9 mouse cellular contexts compared by ENCODE assay signal in the genomic region with DNA sequence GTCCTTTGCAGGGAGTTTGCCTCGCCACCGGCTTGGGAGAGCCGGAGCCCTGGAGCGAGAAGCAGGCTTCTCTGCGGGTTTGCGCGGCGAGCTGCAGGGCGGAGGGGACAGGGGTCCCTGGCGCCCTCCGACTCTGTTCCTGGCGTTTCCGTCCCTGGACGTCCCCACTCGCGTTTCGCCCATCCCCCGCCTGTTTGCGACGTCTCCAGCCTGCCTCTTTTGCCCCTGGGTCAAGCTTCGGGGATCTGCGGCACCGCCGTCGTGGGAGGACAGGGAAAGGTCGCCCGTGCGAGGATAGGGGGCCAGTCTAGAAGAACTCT. TPM values are rescaled to one million over a fixed set of nuclear protein-coding genes. Genes with fewer than 3 reads are reported as not detected.
DNase-seq lines count a peak whose midpoint lies in the region; ATAC-seq lines count a peak whose summit lies in the region.
"Had no signal": no experiment of that assay in that cellular context is flagged by ENCODE, and none has a peak within 500 bp of the region (broad histone marks: within the 10 kb centered on the region; RNA-seq: fewer than 3 reads in every experiment).

No protein-coding gene starts in this region.

- H3K9me3 ChIP-seq in lung, embryonic 16.5 days (ENCODE audit: control insufficient read depth, low read length): no peaks in the 10 kb centered on the region
- 0 out of 2 replicates have a peak, but pooled peaks cover 3% of the 10 kb centered on the region for H3K9me3 ChIP-seq in limb, embryonic 13.5 days
- no peaks in the 10 kb centered on the region for H3K9me3 ChIP-seq in stomach, embryonic 14.5 days (ENCODE audit: control insufficient read depth, low read depth, low read length)

- peak overlapping the region; percentile 53 for H3K9ac ChIP-seq in lung, embryonic 16.5 days (ENCODE audit: low read length)
- H3K9ac ChIP-seq in limb, embryonic 13.5 days: peak overlapping the region; percentile 67
- H3K9ac ChIP-seq in stomach, embryonic 14.5 days (replicated peaks; ENCODE audit: low read depth, low read length): peak overlapping the region; percentile 41

- H3K4me1 ChIP-seq in lung, embryonic 16.5 days (replicated peaks; ENCODE audit: control insufficient read depth, insufficient read depth, low read length): peaks cover 26% of the 10 kb centered on the region
- H3K4me1 ChIP-seq in limb, embryonic 13.5 days: peaks cover 25% of the 10 kb centered on the region
- peaks cover 19% of the 10 kb centered on the region for H3K4me1 ChIP-seq in stomach, embryonic 14.5 days (ENCODE audit: control insufficient read depth, insufficient read depth, low read length)

- no peaks in the 10 kb centered on the region for H3K36me3 ChIP-seq in lung, embryonic 16.5 days (ENCODE audit: control insufficient read depth, insufficient read depth, low read length)
- no peaks in the 10 kb centered on the region for H3K36me3 ChIP-seq in limb, embryonic 13.5 days
- no peaks in the 10 kb centered on the region for H3K36me3 ChIP-seq in stomach, embryonic 14.5 days (ENCODE audit: control insufficient read depth, insufficient read depth, low read length)

- peak overlapping the region; percentile 55 for H3K4me3 ChIP-seq in lung, embryonic 16.5 days (ENCODE audit: low read length)
- peak overlapping the region; percentile 55 for H3K4me3 ChIP-seq in limb, embryonic 13.5 days
- H3K4me3 ChIP-seq in stomach, embryonic 14.5 days (ENCODE audit: low read depth, low read length): peak overlapping the region; percentile 52

- no peak for ATAC-seq in lung, embryonic 16.5 days (ENCODE audit: low read depth)
- no peak for ATAC-seq in limb, embryonic 13.5 days (ENCODE audit: low FRiP score, low read depth)
- no peak for ATAC-seq in stomach, embryonic 14.5 days (ENCODE audit: insufficient number of reproducible peaks, insufficient read depth, low FRiP score, low read depth)
- no peak for ATAC-seq in megakaryocyte progenitor cell, adult 5-6 weeks (replicated peaks; ENCODE audit: poor library complexity)

- peak; percentile 61 for DNase-seq in cerebellum, adult 11-12 months
- DNase-seq in cerebellum, adult 11 months: no peak
- DNase-seq in lung, postnatal 25 days (ENCODE audit: low spot score): no peak
- DNase-seq in spleen, adult 18-20 months: no peak
- DNase-seq: layer of hippocampus, postnatal 36 days had no signal

- under 1% methylated on average over 26 of the region's 28 CpGs for WGBS in lung, embryonic 16.5 days
- WGBS in limb, embryonic 13.5 days: 1% methylated on average over 27 of the region's 28 CpGs
- WGBS in stomach, embryonic 14.5 days: under 1% methylated on average over 28 of the region's 28 CpGs

- peaks cover 51% of the 10 kb centered on the region for H3K27me3 ChIP-seq in lung, embryonic 16.5 days (ENCODE audit: control insufficient read depth, insufficient read depth, low read depth, low read length)
- peaks cover 90% of the 10 kb centered on the region for H3K27me3 ChIP-seq in limb, embryonic 13.5 days
- peaks cover 24% of the 10 kb centered on the region for H3K27me3 ChIP-seq in stomach, embryonic 14.5 days (ENCODE audit: control insufficient read depth, insufficient read depth, low read length)

- H3K4me2 ChIP-seq in lung, embryonic 16.5 days (ENCODE audit: low read depth, low read length): peak overlapping the region; percentile 83
- peak overlapping the region; percentile 91 for H3K4me2 ChIP-seq in limb, embryonic 13.5 days (replicated peaks)
- H3K4me2 ChIP-seq in stomach, embryonic 14.5 days (replicated peaks; ENCODE audit: low read depth, low read length): peak overlapping the region; percentile 85

- H3K27ac ChIP-seq in lung, embryonic 16.5 days (ENCODE audit: low read length): no peak overlapping the region
- H3K27ac ChIP-seq in limb, embryonic 13.5 days: no peak overlapping the region
- H3K27ac ChIP-seq in stomach, embryonic 14.5 days (ENCODE audit: low read length): no peak overlapping the region

RNA-seq across cellular contexts. Expression of a gene that starts 0.4 kb away (rescaled TPM):
- 0.15 and 0.58 TPM in 2 replicates for polyA plus RNA-seq in lung, embryonic 16.5 days (2015; fragmentation: Nextera tagmentation; extraction: Ambion mirVana)
- 0.32 and 1.1 TPM in 2 replicates for polyA plus RNA-seq in limb, embryonic 13.5 days (2015; fragmentation: Nextera tagmentation; extraction: Ambion mirVana)
- polyA plus RNA-seq in stomach, embryonic 14.5 days (2014; fragmentation: Nextera tagmentation; extraction: Ambion mirVana): 3.4 and 3.8 TPM in 2 replicates
- total RNA-seq in megakaryocyte progenitor cell, adult 5-6 weeks (2015): 0.05 and 0.10 TPM in 2 replicates
- not detected in 2 replicates for total RNA-seq in megakaryocyte progenitor cell, adult 5-6 weeks (2017)
